Mouse (Mus musculus): ENCODE results near the gene Pbxip1. TPM values are rescaled to one million over a fixed set of nuclear protein-coding genes. Genes with fewer than 3 reads are reported as not detected.
A peak's percentile ranks its signal among the peaks of the same experiment; 100 is the strongest.

Gene Pbxip1
- polyA plus RNA-seq, 2 experiments, result 17.9 to 32.8 TPM

- 7% methylated on average over 28 of the region's 28 CpGs for WGBS
- H3K36me3 ChIP-seq (ENCODE audit: control insufficient read depth, insufficient read depth, low read length), result peaks cover 38% of the 10 kb centered on the region
These were observed 24.8 kb upstream of the Pbxip1 start, which contains the start of gene Flad1 for GRCm38 (mm10) chr3:89411490-89412393. Flad1 (minus strand) TSS chr3:89411870.

GRCm38 (mm10) chr3:89416158-89416557 is 20.3 kb upstream of the Pbxip1 start:
- Histone ChIP-seq H3K27me3 (ENCODE audit: control insufficient read depth, insufficient read depth, low read length) (no peaks in the 10 kb centered on the region), H3K9me3 (ENCODE audit: control insufficient read depth, low read length) (no peaks in the 10 kb centered on the region), H3K4me1 (ENCODE audit: control insufficient read depth, insufficient read depth, low read length) (peaks cover 20% of the 10 kb centered on the region), H3K36me3 (ENCODE audit: control insufficient read depth, insufficient read depth, low read length) (peaks cover 29% of the 10 kb centered on the region), H3K4me2 (replicated peaks; ENCODE audit: low read depth, low read length, severe bottlenecking) (no peak overlapping the region), H3K9ac (ENCODE audit: low read depth, low read length, severe bottlenecking) (no peak overlapping the region), H3K4me3 (replicated peaks; ENCODE audit: low read length) (no peak overlapping the region), H3K27ac (replicated peaks; ENCODE audit: low read depth, low read length) (no peak overlapping the region)
- 96% methylated on average over 8 of the region's 8 CpGs for WGBS
- no peak for ATAC-seq (ENCODE audit: low FRiP score, low read depth)
- DNase-seq (ENCODE audit: low spot score), result no peak
- TF ChIP-seq POLR2A (IDR thresholded peaks at IDR 0.05; ENCODE audit: borderline replicate concordance, extremely low read depth, insufficient read depth, insufficient read length), result no peak

More at GRCm38 (mm10) chr3:89411490-89412393, 24.8 kb upstream of the Pbxip1 start, which contains the start of gene Flad1:
- TF ChIP-seq POLR2A (IDR thresholded peaks at IDR 0.05; ENCODE audit: borderline replicate concordance, extremely low read depth, insufficient read depth, insufficient read length), result no peak
- H3K27ac ChIP-seq (replicated peaks; ENCODE audit: low read depth, low read length), result 0 out of 2 replicates have a peak within 1 kb of the TSS, but pooled peaks have one; percentile 33
- peak within 1 kb of the TSS; percentile 72 for H3K4me2 ChIP-seq (replicated peaks; ENCODE audit: low read depth, low read length, severe bottlenecking)
- H3K4me1 ChIP-seq (ENCODE audit: control insufficient read depth, insufficient read depth, low read length), result peaks cover 8% of the 10 kb centered on the region
- ATAC-seq (ENCODE audit: low FRiP score, low read depth), result peak; percentile 99
- peak; percentile 99 for DNase-seq (ENCODE audit: low spot score)
- no peaks in the 10 kb centered on the region for H3K9me3 ChIP-seq (ENCODE audit: control insufficient read depth, low read length)
- H3K4me3 ChIP-seq (replicated peaks; ENCODE audit: low read length), result peak within 1 kb of the TSS; percentile 50
- peak within 1 kb of the TSS; percentile 38 for H3K9ac ChIP-seq (ENCODE audit: low read depth, low read length, severe bottlenecking)
- no peaks in the 10 kb centered on the region for H3K27me3 ChIP-seq (ENCODE audit: control insufficient read depth, insufficient read depth, low read length)

GRCm38 (mm10) chr3:89417131-89417530 is 19.4 kb upstream of the Pbxip1 start:
- ATAC-seq (ENCODE audit: low FRiP score, low read depth), result no peak
- 21% methylated on average over 2 of the region's 2 CpGs for WGBS
- Histone ChIP-seq H3K9ac (ENCODE audit: low read depth, low read length, severe bottlenecking) (peak overlapping the region; percentile 64), H3K4me1 (ENCODE audit: control insufficient read depth, insufficient read depth, low read length) (peaks cover 20% of the 10 kb centered on the region), H3K36me3 (ENCODE audit: control insufficient read depth, insufficient read depth, low read length) (peaks cover 31% of the 10 kb centered on the region), H3K27ac (replicated peaks; ENCODE audit: low read depth, low read length) (peak overlapping the region; percentile 88; the same call in 1 of the 2 replicates), H3K4me3 (replicated peaks; ENCODE audit: low read length) (peak overlapping the region; percentile 61), H3K9me3 (ENCODE audit: control insufficient read depth, low read length) (no peaks in the 10 kb centered on the region), H3K4me2 (replicated peaks; ENCODE audit: low read depth, low read length, severe bottlenecking) (peak overlapping the region; percentile 84), H3K27me3 (ENCODE audit: control insufficient read depth, insufficient read depth, low read length) (no peaks in the 10 kb centered on the region)
- DNase-seq (ENCODE audit: low spot score), result no peak
- TF ChIP-seq POLR2A (IDR thresholded peaks at IDR 0.05; ENCODE audit: borderline replicate concordance, extremely low read depth, insufficient read depth, insufficient read length), result no peak

DNA sequence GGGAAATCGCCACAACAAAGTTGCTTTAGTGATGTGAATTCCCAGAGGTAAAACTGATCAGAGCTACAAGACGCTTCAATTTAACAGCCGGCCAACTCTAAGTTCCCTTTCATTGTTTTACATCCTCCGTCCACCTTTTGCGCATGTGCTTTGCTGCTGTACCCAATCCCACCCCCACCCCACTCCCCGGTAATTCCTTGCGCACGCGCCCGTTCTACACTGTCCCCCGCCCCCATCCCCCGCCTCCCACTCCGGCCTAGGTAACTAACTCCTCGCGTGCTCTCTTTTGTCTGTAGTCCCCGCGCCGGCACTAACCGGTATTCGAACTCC is 18.7 kb upstream of the Pbxip1 start:
- H3K27ac ChIP-seq (replicated peaks; ENCODE audit: low read depth, low read length), result peak overlapping the region; percentile 88
- no peaks in the 10 kb centered on the region for H3K9me3 ChIP-seq (ENCODE audit: control insufficient read depth, low read length)
- peaks cover 25% of the 10 kb centered on the region for H3K4me1 ChIP-seq (ENCODE audit: control insufficient read depth, insufficient read depth, low read length)
- 0% methylated on average over 20 of the region's 20 CpGs for WGBS
- peak overlapping the region; percentile 84 for H3K4me2 ChIP-seq (replicated peaks; ENCODE audit: low read depth, low read length, severe bottlenecking)
- peaks cover 33% of the 10 kb centered on the region for H3K36me3 ChIP-seq (ENCODE audit: control insufficient read depth, insufficient read depth, low read length)
- DNase-seq (ENCODE audit: low spot score) (peak; percentile 86), ATAC-seq (ENCODE audit: low FRiP score, low read depth) (peak; percentile 45)
- H3K27me3 ChIP-seq (ENCODE audit: control insufficient read depth, insufficient read depth, low read length), result no peaks in the 10 kb centered on the region
- H3K9ac ChIP-seq (ENCODE audit: low read depth, low read length, severe bottlenecking), result peak overlapping the region; percentile 64
- peak overlapping the region; percentile 61 for H3K4me3 ChIP-seq (replicated peaks; ENCODE audit: low read length)
- no peak for TF ChIP-seq POLR2A (IDR thresholded peaks at IDR 0.05; ENCODE audit: borderline replicate concordance, extremely low read depth, insufficient read depth, insufficient read length)

DNA sequence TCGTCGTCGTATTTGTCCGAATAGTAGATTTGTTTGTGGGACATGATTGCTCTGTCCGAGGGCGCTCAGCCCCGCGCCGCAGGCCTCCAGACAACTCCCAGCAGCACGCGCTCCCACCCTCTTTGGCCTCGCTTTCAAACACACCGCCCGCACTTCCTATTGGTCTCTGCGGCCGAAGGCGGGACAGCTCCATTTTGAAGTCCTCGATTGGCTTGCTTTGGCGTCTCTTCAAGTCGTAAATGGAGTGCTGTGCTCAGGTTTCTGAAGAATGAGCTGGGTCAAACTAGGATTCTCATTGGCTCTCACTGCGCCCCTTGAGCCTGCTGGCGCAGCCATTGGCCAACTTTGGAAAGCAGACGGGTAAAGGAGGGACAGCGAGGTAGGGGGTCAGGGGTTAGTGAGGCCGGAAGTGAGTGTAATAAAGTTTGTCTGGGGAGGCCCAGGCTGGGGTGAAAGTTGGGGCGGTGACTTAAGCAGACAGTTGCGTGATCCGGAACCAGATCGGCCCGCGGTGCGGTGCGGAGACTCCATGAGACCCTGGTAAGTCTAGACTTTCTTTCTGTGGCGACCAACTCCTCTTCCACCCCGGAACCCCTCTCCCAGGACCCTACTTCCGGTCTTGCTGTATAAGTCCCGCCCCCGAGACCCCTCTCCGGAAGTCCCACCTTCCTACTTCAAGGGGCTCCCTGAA is 18.2 kb upstream of the Pbxip1 start, which contains the start of the genes Cks1b and Shc1:
TSS of gene Cks1b (minus strand) at position 214 of the 691 bp plus-strand sequence.
TSS of gene Shc1 (plus strand) at position 274 of the 691 bp plus-strand sequence.
- no peaks in the 10 kb centered on the region for H3K27me3 ChIP-seq (ENCODE audit: control insufficient read depth, insufficient read depth, low read length)

More for the DNA sequence above, 18.2 kb upstream of the Pbxip1 start, which contains the start of the genes Cks1b and Shc1:
- ATAC-seq (ENCODE audit: low FRiP score, low read depth) (peak; percentile 95), DNase-seq (ENCODE audit: low spot score) (peak; percentile 99)
- peak within 1 kb of the TSS; percentile 90 for H3K27ac ChIP-seq (replicated peaks; ENCODE audit: low read depth, low read length)
- H3K4me3 ChIP-seq (replicated peaks; ENCODE audit: low read length), result peak within 1 kb of the TSS; percentile 61
- peaks cover 34% of the 10 kb centered on the region for H3K36me3 ChIP-seq (ENCODE audit: control insufficient read depth, insufficient read depth, low read length)
- H3K9me3 ChIP-seq (ENCODE audit: control insufficient read depth, low read length), result no peaks in the 10 kb centered on the region
- WGBS, result under 1% methylated on average over 39 of the region's 39 CpGs
- H3K4me2 ChIP-seq (replicated peaks; ENCODE audit: low read depth, low read length, severe bottlenecking), result peak within 1 kb of the TSS; percentile 84
- TF ChIP-seq POLR2A (IDR thresholded peaks at IDR 0.05; ENCODE audit: borderline replicate concordance, extremely low read depth, insufficient read depth, insufficient read length), result no peak
- H3K4me1 ChIP-seq (ENCODE audit: control insufficient read depth, insufficient read depth, low read length), result peaks cover 28% of the 10 kb centered on the region
- peak within 1 kb of the TSS; percentile 64 for H3K9ac ChIP-seq (ENCODE audit: low read depth, low read length, severe bottlenecking)
